In genomic region chr11:43144178-43144577, GRCm38 (mm10) we compare ENCODE assay signal across 1 mouse cellular context.
TF ChIP-seq lines count a peak whose summit lies in the region.

No protein-coding gene starts in this region.

TF ChIP-seq in CH12.LX, 34 proteins besides CTCF, POLR2A, EP300 and RAD21 (continued from another document):
- TF ChIP-seq TCF12 (IDR thresholded peaks at IDR 0.05; ENCODE audit: low read depth, low read length) (peak; percentile 72), JUN (IDR thresholded peaks at IDR 0.05; ENCODE audit: insufficient read depth, low read depth, low read length) (peak; percentile 96), JUND (conservative IDR thresholded peaks at IDR 0.05; ENCODE audit: low read depth, low read length) (peak; percentile 95), NELFE (IDR thresholded peaks at IDR 0.05; ENCODE audit: low read depth, low read length) (no peak), NRF1 (IDR thresholded peaks at IDR 0.05; ENCODE audit: low read depth, low read length) (no peak), PAX5 (IDR thresholded peaks at IDR 0.05; ENCODE audit: low read length) (no peak), USF2 (conservative IDR thresholded peaks at IDR 0.05; ENCODE audit: low read depth, low read length) (no peak), TBP (conservative IDR thresholded peaks at IDR 0.05; ENCODE audit: low read depth, low read length) (no peak), MAX (IDR thresholded peaks at IDR 0.05; ENCODE audit: low read length) (peak; percentile 67; the same call in 1 of the 2 replicates), KAT2A (IDR thresholded peaks at IDR 0.05; ENCODE audit: insufficient replicate concordance, low read length) (0 out of 2 replicates have a peak, but pooled peaks have one; percentile 27), ZNF384 (IDR thresholded peaks at IDR 0.05; ENCODE audit: low read depth, low read length) (no peak), RCOR1 (conservative IDR thresholded peaks at IDR 0.05; ENCODE audit: low read depth, low read length) (peak; percentile 94), HCFC1 (IDR thresholded peaks at IDR 0.05; ENCODE audit: low read depth, low read length) (no peak), ELF1 (IDR thresholded peaks at IDR 0.05; ENCODE audit: low read depth, low read length) (no peak), GABPA (IDR thresholded peaks at IDR 0.05; ENCODE audit: insufficient replicate concordance, low read depth, low read length) (no peak), ZKSCAN1 (IDR thresholded peaks at IDR 0.05; ENCODE audit: borderline replicate concordance, low read depth, low read length) (no peak), USF1 (IDR thresholded peaks at IDR 0.05; ENCODE audit: low read depth, low read length) (no peak), MAFK (IDR thresholded peaks at IDR 0.05; ENCODE audit: insufficient replicate concordance, low read length) (peak; percentile 79)
